Mouse (Mus musculus) stomach, postnatal 0 days (tissue): ENCODE measurements around the gene Rtl3.

Experiments used
- CTCF ChIP-seq: IDR thresholded peaks from 2 replicates; pipeline ENCODE4 v1.5.1; 2016; ENCODE audit warnings: antibody characterized with exemption, low read depth, mild to moderate bottlenecking, moderate library complexity
- EP300 ChIP-seq: optimal IDR thresholded peaks from 2 replicates; pipeline ENCODE3; 2016; ENCODE audit warnings: antibody characterized with exemption

DNA sequence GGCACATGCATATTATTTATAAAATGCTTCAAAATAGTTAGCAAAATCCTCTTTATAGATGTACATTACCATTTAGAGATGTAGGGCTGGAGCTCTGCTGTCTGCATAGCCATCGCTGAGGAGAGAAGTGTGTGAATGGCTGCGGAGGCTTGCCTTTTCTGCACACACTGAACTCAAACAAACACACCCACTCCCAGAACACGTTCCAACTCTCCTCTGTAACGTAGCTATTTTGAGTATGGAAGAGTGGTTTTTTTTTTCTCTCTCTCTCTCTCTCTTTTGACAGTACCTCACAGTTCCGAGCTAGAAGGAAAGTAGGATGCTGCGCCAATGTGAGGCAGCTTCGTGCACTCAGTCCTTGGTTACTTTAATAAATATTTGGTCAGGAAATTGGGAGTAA, at the start of gene Rtl3:
- TF ChIP-seq CTCF (no peak), EP300 (no peak)
